Mouse (Mus musculus) bone marrow macrophage, adult 2 months (primary cell): ENCODE results near the gene Chaf1a.

Source experiments
- CTCF ChIP-seq: IDR thresholded peaks from 2 replicates; pipeline ENCODE4 v1.5.1; 2012; ENCODE audit warnings: low read depth, mild to moderate bottlenecking, low read length, moderate library complexity
- POLR2A ChIP-seq: IDR thresholded peaks from 2 replicates; pipeline ENCODE4 v1.6.1; 2012; ENCODE audit warnings: mild to moderate bottlenecking, low read depth, low read length, borderline replicate concordance

DNA sequence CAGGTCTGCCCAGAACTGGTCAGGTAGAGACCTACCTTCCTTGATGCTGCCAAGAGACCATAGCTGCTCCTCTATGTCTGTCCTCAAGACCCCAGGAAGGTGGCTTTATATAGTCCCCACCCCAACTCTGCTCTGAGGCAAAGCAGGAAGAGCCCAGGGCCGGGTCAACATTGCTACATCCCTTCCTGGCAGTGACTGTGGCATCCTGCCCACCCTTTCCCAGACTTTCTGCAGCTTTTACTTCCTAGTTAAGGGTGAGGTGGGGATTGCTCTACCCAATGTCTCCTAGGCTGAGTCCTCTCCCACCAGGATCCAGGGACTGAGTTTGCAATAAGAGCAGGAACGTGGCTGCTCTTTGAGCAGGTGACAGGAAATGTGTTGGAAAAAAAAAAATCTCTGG, 81.6 kb downstream of the Chaf1a start, which contains the start of gene Lrg1:
- TF ChIP-seq CTCF = no peak
- TF ChIP-seq POLR2A = no peak
